Mouse (Mus musculus): ENCODE measurements around the gene Nsmce3. TPM values are rescaled to one million over a fixed set of nuclear protein-coding genes. Genes with fewer than 3 reads are reported as not detected.

The Nsmce3 gene
- polyA plus RNA-seq (2012; rRNA removed): 5.4 and 6.3 TPM in 2 replicates

DNA sequence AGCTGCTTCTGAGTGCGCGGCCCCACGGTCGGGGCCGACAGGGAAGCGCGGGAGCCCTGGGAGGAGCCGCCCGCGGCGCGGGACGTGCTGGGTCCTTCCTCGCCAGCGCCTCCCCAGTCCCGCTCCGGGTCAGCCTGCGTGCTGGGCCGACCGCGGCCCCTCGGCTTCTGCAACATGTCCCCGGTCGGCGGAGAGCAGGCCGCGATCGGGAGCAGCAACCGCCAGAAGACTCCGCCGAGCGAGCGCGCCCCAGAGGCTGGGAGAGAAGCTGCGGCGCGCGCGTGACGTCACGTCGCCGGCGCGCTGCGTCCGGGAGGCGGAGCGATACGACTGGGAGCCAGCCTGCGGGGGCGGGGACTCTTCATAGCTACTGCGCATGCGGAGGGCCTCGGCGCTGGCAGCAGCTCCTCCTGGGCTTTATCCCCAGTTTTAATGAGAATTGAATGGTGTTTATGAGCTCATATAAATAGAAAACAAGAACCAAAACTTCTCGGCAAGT is at the start of gene Nsmce3:
Gene Nsmce3 (minus strand): TSS at position 255 of the 499 bp plus-strand sequence.

